Mouse (Mus musculus): ENCODE data around the gene Snap29. TPM values are rescaled to one million over a fixed set of nuclear protein-coding genes. Genes with fewer than 3 reads are reported as not detected.

Gene Snap29
- 8.3 and 9.0 TPM in 2 replicates for polyA plus RNA-seq (2014; fragmentation: Nextera tagmentation; extraction: Ambion mirVana)

DNA sequence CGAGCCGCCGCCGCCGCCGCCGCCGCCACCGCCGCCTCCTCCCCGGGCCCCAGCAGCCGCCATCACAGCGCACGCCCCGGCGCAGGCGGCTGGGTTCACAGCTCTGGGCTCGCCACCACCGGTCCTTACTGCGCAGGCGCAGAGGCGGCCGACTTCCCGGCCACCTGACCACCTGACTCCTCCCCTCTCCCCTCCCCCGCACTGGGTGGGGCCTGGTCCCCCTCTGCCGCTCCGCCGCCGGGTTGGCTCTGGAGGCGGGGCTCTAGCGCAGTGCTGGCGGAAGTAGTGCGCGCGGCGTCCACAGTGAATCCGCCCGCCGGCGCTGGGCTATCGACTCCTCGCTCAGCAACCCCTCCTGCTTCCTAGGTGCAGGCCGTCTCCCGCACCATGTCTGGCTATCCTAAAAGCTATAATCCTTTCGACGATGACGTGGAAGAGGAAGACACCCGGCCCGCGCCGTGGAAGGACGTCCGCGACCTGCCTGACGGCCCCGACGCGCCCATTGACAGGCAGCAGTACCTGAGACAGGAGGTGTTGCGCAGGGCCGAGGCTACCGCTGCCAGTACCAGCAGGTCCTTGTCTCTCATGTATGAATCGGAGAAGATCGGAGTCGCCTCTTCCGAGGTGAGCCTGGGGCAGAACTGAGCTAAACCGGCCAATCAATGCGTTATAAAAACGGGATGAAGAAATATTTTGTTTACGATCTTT, at the start of gene Snap29, which contains the start of gene Pi4ka:
TSS of gene Snap29 (plus strand) at position 251 of the 708 bp plus-strand sequence.
TSS of gene Pi4ka (minus strand) at position 579 of the 708 bp plus-strand sequence.
- Histone ChIP-seq H3K36me3 (ENCODE audit: control insufficient read depth, insufficient read depth, low read length) (no peaks in the 10 kb centered on the region), H3K4me1 (replicated peaks; ENCODE audit: control insufficient read depth, insufficient read depth, low read length) (peaks cover 3% of the 10 kb centered on the region; the same call in 1 of the 2 replicates), H3K9me3 (ENCODE audit: control insufficient read depth, low read length) (no peaks in the 10 kb centered on the region), H3K4me2 (replicated peaks; ENCODE audit: low read depth, low read length) (peak within 1 kb of the TSS; percentile 70), H3K27me3 (ENCODE audit: control insufficient read depth, insufficient read depth, low read length) (no peaks in the 10 kb centered on the region), H3K9ac (ENCODE audit: low read depth, low read length) (peak within 1 kb of the TSS; percentile 83), H3K4me3 (ENCODE audit: low read depth, low read length) (peak within 1 kb of the TSS; percentile 81), H3K27ac (ENCODE audit: low read depth, low read length) (peak within 1 kb of the TSS; percentile 78)
- DNase-seq (ENCODE audit: low spot score) (peak; percentile 100), ATAC-seq (ENCODE audit: low FRiP score) (peak; percentile 98)
- WGBS = 1% methylated on average over 52 of the region's 69 CpGs

DNA sequence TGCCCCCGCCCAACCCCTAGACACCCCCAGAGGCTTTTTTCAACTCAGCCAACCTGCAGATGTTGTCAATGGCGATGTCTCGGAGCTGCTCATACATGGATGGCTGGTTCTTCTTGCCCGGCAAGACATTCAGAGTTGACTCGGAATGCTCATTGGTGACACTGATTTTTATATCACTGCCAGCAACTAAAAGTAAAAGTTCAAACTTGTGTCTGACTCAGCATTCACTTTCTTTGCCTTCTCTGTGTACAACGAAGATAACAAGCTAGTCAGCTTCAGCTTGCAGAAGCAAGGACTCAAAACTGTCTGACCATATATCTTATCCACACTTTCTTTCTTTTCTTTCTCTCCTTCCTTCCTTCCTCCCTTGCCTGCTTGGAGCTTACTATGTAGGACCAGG, 49.8 kb upstream of the Snap29 start:
- H3K36me3 ChIP-seq (ENCODE audit: control insufficient read depth, insufficient read depth, low read length) = no peaks in the 10 kb centered on the region; the same call in 1 of the 2 replicates
- no peaks in the 10 kb centered on the region for H3K9me3 ChIP-seq (ENCODE audit: control insufficient read depth, low read length)
- 89% methylated on average over 6 of the region's 6 CpGs for WGBS
- H3K4me3 ChIP-seq (ENCODE audit: low read depth, low read length) = no peak overlapping the region
- H3K27me3 ChIP-seq (ENCODE audit: control insufficient read depth, insufficient read depth, low read length) = no peaks in the 10 kb centered on the region
- H3K27ac ChIP-seq (ENCODE audit: low read depth, low read length) = no peak overlapping the region
- no peak overlapping the region for H3K9ac ChIP-seq (ENCODE audit: low read depth, low read length)
- ATAC-seq (ENCODE audit: low FRiP score) (no peak), DNase-seq (ENCODE audit: low spot score) (no peak)
- no peak overlapping the region for H3K4me2 ChIP-seq (replicated peaks; ENCODE audit: low read depth, low read length)
- H3K4me1 ChIP-seq (replicated peaks; ENCODE audit: control insufficient read depth, insufficient read depth, low read length) = no peaks in the 10 kb centered on the region

DNA sequence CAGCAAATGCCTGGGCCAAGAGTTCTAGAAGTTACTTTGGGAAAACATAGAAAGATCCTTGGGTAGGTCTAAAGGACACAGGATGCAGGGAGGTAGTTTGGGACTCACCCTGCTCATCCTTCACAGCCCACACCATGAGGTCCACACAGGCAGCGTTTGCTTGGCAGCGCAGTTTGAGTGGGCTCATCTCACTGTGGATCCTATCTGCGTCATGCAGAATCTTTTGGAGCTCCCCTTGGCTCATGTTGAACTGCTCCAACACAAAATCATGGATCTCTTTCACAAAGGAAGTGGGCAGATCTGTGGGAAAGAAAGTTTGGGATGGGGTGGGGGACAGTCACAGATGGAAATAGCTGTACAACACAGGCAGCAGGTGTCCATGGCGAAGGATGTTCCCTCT, 47.0 kb upstream of the Snap29 start:
- no peak for ATAC-seq (ENCODE audit: low FRiP score)
- no peak for DNase-seq (ENCODE audit: low spot score)
- no peaks in the 10 kb centered on the region for H3K4me1 ChIP-seq (replicated peaks; ENCODE audit: control insufficient read depth, insufficient read depth, low read length)
- no peak overlapping the region for H3K4me2 ChIP-seq (replicated peaks; ENCODE audit: low read depth, low read length)
- WGBS = 94% methylated on average over 4 of the region's 4 CpGs
- no peaks in the 10 kb centered on the region for H3K27me3 ChIP-seq (ENCODE audit: control insufficient read depth, insufficient read depth, low read length)
- no peaks in the 10 kb centered on the region for H3K9me3 ChIP-seq (ENCODE audit: control insufficient read depth, low read length)
- H3K36me3 ChIP-seq (ENCODE audit: control insufficient read depth, insufficient read depth, low read length) = no peaks in the 10 kb centered on the region
- H3K4me3 ChIP-seq (ENCODE audit: low read depth, low read length) = no peak overlapping the region
- H3K27ac ChIP-seq (ENCODE audit: low read depth, low read length) = no peak overlapping the region
- H3K9ac ChIP-seq (ENCODE audit: low read depth, low read length) = no peak overlapping the region

DNA sequence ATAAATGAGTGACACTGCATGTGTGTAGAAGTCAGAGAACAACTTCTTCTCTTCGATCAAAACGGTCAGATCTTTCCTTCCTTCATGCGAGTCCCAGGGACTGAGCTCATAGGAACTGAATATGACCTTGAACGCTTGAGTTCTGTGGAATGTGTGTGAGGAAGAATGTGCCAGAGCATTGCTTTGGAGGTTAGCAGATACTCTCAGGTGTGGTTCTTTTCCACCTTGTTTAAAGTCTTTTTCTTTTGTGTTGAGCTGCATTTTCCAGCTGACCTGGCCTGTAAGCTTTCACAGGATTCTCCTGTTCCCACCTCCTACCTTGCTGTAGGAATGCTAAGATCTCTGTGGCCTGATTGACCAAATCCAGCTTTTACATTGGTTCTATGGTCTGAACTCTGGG, 23.5 kb upstream of the Snap29 start:
- DNase-seq (ENCODE audit: low spot score) (no peak), ATAC-seq (ENCODE audit: low FRiP score) (no peak)
- Histone ChIP-seq H3K36me3 (ENCODE audit: control insufficient read depth, insufficient read depth, low read length) (no peaks in the 10 kb centered on the region), H3K4me1 (replicated peaks; ENCODE audit: control insufficient read depth, insufficient read depth, low read length) (no peaks in the 10 kb centered on the region), H3K27ac (ENCODE audit: low read depth, low read length) (no peak overlapping the region), H3K4me3 (ENCODE audit: low read depth, low read length) (no peak overlapping the region), H3K4me2 (replicated peaks; ENCODE audit: low read depth, low read length) (no peak overlapping the region), H3K9ac (ENCODE audit: low read depth, low read length) (no peak overlapping the region), H3K27me3 (ENCODE audit: control insufficient read depth, insufficient read depth, low read length) (no peaks in the 10 kb centered on the region), H3K9me3 (ENCODE audit: control insufficient read depth, low read length) (no peaks in the 10 kb centered on the region)
- WGBS = 94% methylated on average over 4 of the region's 4 CpGs

DNA sequence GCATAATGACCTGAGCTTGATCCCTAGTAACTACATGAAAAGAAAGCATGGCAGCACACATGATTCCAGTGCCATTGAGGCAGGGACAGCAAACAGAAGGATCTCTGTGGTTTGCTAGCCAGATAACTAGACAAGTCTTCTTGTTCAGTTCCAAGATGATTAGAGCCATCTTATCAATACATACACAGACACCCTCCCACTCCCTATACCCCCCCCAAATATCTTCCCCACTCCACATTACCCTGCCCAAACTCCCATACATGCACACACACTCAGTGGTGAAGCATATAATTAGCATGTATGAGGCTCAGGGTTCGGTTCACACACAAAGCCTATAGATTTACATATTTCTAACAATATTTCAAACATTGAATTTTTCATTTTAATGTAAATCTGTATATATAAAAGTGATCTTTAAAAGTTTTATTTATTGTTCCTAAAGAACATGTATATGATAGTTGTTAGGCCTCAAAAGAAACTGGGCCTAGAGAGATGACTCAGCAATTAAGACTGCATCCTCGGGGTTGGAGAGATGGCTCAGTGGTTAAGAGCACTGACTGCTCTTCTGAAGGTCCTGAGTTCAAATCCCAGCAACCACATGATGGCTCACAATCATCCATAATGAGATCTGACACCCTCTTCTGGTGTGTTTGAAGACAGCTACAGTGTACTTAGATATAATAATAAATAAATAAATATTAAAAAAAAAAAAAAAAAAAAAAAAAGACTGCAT, 22.0 kb upstream of the Snap29 start:
- H3K9me3 ChIP-seq (ENCODE audit: control insufficient read depth, low read length) = no peaks in the 10 kb centered on the region
- H3K27ac ChIP-seq (ENCODE audit: low read depth, low read length) = no peak overlapping the region
- H3K4me1 ChIP-seq (replicated peaks; ENCODE audit: control insufficient read depth, insufficient read depth, low read length) = no peaks in the 10 kb centered on the region
- no peak overlapping the region for H3K9ac ChIP-seq (ENCODE audit: low read depth, low read length)
- H3K4me3 ChIP-seq (ENCODE audit: low read depth, low read length) = no peak overlapping the region
- no peak for DNase-seq (ENCODE audit: low spot score)
- H3K27me3 ChIP-seq (ENCODE audit: control insufficient read depth, insufficient read depth, low read length) = no peaks in the 10 kb centered on the region
- WGBS = 92% methylated on average over 2 of the region's 2 CpGs
- no peak overlapping the region for H3K4me2 ChIP-seq (replicated peaks; ENCODE audit: low read depth, low read length)
- no peaks in the 10 kb centered on the region for H3K36me3 ChIP-seq (ENCODE audit: control insufficient read depth, insufficient read depth, low read length)
- ATAC-seq (ENCODE audit: low FRiP score) = no peak

DNA sequence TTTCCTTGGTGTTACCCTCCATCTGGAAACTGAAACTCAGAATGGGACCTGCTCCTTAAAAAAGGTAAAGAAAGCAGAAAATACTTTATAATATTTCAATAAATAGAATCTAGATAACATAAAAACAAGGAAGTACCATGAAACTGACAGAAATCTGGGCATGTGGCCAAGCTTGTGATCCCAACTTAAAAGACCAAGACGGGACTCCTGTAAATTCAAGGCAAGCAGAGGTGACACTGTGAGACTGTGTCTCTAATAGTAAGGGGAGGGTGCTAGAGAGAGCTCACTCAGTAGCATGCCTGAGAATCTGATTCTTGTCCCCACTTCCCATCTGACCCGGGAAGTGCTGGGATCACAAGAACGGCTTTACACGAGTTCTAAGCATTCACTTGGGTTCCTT, 13.0 kb upstream of the Snap29 start:
- H3K36me3 ChIP-seq (ENCODE audit: control insufficient read depth, insufficient read depth, low read length) = no peaks in the 10 kb centered on the region
- no peak overlapping the region for H3K9ac ChIP-seq (ENCODE audit: low read depth, low read length)
- H3K27me3 ChIP-seq (ENCODE audit: control insufficient read depth, insufficient read depth, low read length) = no peaks in the 10 kb centered on the region
- H3K4me3 ChIP-seq (ENCODE audit: low read depth, low read length) = no peak overlapping the region
- ATAC-seq (ENCODE audit: low FRiP score) = no peak
- H3K4me2 ChIP-seq (replicated peaks; ENCODE audit: low read depth, low read length) = no peak overlapping the region
- no peak overlapping the region for H3K27ac ChIP-seq (ENCODE audit: low read depth, low read length)
- H3K9me3 ChIP-seq (ENCODE audit: control insufficient read depth, low read length) = no peaks in the 10 kb centered on the region
- no peak for DNase-seq (ENCODE audit: low spot score)
- no peaks in the 10 kb centered on the region for H3K4me1 ChIP-seq (replicated peaks; ENCODE audit: control insufficient read depth, insufficient read depth, low read length)
- 89% methylated on average over 4 of the region's 4 CpGs for WGBS

DNA sequence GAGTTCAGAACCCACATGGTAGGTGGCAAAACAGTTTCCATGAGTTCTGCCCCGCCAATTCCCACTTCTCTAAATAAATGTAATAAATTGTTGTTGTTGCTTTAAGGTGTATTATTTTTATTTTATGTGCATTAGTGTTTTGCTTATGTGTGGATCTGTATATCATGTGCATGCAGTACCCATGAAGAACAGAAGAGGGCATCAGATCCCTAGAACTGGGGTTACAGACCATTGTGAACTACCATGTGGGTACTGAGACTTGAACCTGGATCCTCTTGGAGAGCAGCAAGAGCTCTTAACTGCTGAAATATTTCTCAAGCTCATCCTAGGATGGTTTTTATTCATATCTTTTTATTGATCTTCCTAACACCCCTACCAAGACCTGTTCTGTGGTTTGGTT, 2.9 kb upstream of the Snap29 start:
- Histone ChIP-seq H3K4me2 (replicated peaks; ENCODE audit: low read depth, low read length) (no peak overlapping the region), H3K9me3 (ENCODE audit: control insufficient read depth, low read length) (no peaks in the 10 kb centered on the region), H3K27me3 (ENCODE audit: control insufficient read depth, insufficient read depth, low read length) (no peaks in the 10 kb centered on the region), H3K36me3 (ENCODE audit: control insufficient read depth, insufficient read depth, low read length) (no peaks in the 10 kb centered on the region), H3K27ac (ENCODE audit: low read depth, low read length) (no peak overlapping the region), H3K9ac (ENCODE audit: low read depth, low read length) (no peak overlapping the region), H3K4me3 (ENCODE audit: low read depth, low read length) (no peak overlapping the region), H3K4me1 (replicated peaks; ENCODE audit: control insufficient read depth, insufficient read depth, low read length) (peaks cover 3% of the 10 kb centered on the region; the same call in 1 of the 2 replicates)
- no peak for ATAC-seq (ENCODE audit: low FRiP score)
- WGBS = 67% methylated on average over 1 of the region's 1 CpGs
- DNase-seq (ENCODE audit: low spot score) = peak; percentile 48

DNA sequence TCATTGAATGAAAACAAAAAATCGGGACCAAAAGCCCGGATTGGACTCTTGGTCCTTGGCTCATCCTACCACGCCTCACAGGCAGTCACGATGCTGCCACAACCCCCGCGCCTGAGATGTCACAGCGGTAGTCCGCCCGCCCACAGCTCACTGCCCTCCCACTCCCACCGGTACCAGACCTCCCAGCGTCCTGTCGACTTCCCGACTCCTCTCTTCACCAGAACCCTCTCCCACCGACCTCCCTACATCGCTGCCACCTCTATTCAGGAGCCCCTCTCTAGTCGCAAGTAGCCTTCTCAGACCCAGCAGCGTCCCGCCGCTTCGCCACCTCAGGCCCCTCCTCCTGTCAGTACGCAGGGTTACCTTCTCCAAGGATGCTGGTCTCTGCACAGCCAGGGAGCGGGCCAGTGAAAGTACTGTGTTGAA, 502 bp upstream of the Snap29 start:
- Histone ChIP-seq H3K4me2 (replicated peaks; ENCODE audit: low read depth, low read length) (peak overlapping the region; percentile 70), H3K9me3 (ENCODE audit: control insufficient read depth, low read length) (no peaks in the 10 kb centered on the region), H3K9ac (ENCODE audit: low read depth, low read length) (peak overlapping the region; percentile 83), H3K4me1 (replicated peaks; ENCODE audit: control insufficient read depth, insufficient read depth, low read length) (peaks cover 3% of the 10 kb centered on the region; the same call in 1 of the 2 replicates), H3K27me3 (ENCODE audit: control insufficient read depth, insufficient read depth, low read length) (no peaks in the 10 kb centered on the region), H3K36me3 (ENCODE audit: control insufficient read depth, insufficient read depth, low read length) (no peaks in the 10 kb centered on the region), H3K27ac (ENCODE audit: low read depth, low read length) (peak overlapping the region; percentile 78), H3K4me3 (ENCODE audit: low read depth, low read length) (peak overlapping the region; percentile 81)
- peak; percentile 75 for DNase-seq (ENCODE audit: low spot score)
- ATAC-seq (ENCODE audit: low FRiP score) = peak; percentile 90
- WGBS = 0% methylated on average over 21 of the region's 22 CpGs

All from hindbrain, embryonic 11.5 days (tissue).